Mouse (Mus musculus) urinary bladder, postnatal 10 days (tissue): Measurements from ENCODE around the gene Dennd4a.
A peak's percentile ranks its signal among the peaks of the same experiment; 100 is the strongest.
"Not testable (repeated sequence)": the region's sequence is repeated elsewhere in the genome, so short reads cannot be mapped to it uniquely, and the experiment has no call there.

ENCODE experiments used
- DNase-seq: peaks from one replicate; pipeline ENCODE4 v3.0.0; 2022; ENCODE audit warnings: low spot score

Gene Dennd4a

DNA sequence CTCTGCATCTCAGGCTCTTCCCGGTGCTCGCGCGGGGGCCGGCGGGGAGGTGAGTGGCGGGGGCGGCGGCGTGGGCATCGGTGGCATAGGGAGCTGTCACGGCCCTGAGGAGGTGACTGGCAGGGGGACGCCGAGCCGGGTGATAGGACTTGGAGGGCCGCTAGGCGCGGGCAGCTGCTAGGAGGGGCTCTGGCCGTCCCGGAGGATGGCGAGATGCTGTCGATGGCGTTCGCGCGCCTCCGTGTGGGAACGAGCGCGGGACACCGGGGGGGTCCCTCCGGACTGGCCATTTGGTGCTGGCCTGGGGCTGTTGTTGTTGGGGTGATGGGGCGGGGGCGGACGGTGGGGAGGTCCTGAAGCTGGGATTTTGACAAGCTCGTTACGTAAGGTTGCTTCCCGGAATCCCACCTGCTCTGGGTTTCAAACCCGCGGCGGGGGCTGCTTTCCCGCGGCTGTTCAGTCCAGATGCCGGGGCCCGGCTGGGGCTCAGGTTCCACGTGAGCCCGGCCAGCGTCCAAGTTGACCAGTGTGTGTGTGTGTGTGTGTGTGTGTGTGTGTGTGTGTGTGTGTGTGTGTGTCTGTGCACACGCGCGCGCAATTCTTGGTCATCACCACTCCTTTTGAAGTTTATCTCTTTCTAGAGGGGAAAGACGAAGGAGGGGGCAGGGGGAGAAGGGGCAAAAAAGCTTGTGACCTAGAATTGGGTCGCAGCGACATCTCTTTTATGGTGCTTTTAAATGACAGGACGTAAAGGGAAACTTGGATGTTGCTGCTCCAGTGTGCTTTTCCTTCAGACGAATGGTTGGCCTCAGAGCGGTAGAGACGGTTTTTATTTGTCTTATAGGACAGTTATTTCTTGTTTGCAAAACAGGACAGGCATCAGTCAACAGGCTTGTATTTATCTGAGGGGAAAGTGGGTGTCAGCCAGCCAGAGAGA is 666 bp downstream of the Dennd4a start:
- peak; percentile 11 for DNase-seq

DNA sequence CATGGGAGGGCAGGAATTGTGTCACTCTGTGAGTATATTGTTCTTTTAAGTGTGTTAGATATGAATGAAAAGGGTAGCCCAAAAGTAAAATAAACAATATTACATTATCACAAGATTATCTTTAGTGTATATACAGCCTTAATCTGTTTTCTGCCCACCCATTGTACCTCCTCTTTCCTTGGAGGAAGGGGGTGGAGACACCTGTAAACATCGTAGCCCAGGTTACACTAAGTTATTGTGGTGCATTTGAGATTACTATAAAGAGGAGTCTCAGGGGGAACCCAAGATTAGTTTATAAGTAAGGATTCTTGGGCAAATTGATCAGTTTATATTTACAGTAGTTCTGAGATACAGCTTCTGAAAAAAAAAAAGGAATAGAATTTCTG is 1.3 kb downstream of the Dennd4a start:
- no peak for DNase-seq

DNA sequence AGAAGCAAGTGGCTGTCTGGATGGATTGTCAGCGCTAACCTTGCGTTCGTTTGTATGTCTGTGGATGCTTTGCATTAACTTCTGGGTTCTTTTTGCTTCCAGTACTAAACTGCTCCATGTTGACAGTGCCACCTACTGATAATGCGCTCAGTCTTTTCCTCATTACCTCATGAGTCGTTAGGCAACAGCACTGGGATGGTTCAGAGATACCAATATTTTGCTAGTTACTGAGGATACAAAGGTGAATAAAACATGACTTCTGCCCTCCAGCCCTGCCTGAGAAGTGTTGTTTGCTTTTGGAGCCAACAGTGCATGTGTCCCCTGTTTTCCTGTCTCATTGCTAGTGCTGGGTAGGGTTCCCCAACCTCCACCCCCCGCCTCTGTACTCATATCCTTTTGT is 3.1 kb downstream of the Dennd4a start:
- no peak for DNase-seq

DNA sequence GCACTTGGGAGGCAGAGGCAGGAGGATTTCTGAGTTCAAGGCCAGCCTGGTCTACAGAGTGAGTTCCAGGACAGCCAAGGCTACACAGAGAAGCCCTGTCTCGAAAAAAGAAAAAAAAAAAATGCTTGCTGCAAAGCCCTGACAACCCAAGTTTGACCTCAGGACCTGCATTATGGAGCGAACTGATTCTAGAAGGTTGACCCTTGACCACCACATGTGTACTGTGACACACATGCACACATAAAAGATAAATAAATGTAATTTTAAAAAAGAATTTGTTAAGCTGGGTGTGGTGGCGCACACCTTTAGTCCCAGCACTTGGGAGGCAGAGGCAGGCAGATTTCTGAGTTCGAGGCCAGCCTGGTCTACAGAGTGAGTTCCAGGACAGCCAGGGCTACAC is 8.5 kb downstream of the Dennd4a start:
- DNase-seq: not testable (repeated sequence)

DNA sequence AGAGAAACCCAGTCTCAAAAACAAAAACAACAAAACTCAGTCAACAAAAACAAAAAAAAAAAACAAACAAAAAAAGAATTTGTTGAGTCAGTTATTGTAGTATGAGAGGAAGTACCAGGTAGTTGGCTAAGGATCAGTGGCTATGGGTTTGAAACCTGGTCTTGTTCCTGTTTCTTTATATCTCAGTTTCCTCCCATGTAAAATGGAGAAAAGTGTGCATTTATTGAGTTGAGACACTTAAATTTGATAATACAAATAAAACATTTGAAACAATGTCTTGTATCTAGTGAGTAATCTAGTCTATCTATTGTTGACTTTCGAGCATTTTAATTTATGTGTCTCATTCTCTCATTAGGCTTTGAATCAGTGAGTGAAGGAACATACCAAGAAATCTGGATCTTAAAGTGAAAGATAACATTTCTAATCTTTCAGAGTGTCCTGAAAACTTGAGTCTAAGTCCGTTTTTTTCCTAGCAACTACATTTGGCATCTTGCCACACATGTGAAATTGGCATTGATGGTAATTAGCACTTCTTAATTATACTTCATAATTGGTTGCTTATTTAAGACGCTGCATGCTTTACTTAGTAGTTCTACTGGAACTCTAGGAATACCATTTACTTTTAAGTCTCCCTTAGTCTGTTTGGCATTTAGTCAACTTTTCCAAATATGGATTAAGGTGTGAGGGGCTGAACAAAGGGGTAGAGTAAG is 9.1 kb downstream of the Dennd4a start:
- no peak for DNase-seq

DNA sequence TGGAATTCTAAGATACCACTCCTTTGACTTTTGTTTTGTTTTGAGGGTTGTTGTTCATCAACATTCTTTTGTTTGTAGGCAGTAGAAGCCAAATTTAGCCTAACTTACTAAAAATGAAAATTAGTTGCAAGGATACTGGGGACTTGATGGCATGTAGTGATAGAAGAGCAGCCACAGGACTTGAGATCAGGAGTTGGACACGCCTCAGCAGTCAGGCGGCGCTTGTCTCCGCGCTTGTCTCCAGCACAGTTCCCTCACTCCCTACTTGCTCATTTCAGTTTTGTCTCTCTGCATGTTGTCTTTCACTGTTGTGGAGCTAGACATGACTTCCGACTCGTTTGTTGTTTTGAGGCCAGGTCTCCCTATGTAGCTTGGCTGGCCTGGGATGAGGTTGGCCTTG is 11.1 kb downstream of the Dennd4a start:
- DNase-seq: no peak

DNA sequence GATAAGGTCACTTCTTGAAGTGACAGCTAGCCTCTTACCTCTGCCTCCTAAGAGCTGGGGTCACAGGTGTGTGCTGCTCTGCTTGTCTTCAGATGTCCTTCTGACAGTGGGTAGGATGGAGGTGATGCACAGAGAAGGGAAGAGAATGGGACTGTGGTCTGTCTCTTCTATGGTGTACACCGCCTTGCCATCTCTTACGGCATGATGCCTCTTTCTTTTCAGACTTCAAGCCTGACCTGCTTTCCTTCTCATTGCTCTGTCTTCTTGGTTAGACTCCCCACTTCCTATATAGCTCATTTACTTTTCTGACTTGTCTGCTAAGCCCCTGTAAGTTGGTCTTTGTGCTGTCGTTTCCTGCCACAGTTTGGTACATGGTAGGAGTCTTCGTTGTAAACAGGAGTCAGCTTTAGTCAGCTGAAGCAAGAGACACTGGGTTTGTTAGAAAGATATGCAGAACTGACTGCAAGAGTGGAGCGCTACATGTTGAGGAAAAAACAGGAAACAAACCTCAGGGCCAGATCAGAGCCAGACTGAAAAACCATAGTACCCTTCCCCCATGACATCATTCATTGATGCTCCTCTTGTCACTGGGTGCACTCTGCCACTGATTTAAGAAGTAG is 13.4 kb downstream of the Dennd4a start:
- no peak for DNase-seq

DNA sequence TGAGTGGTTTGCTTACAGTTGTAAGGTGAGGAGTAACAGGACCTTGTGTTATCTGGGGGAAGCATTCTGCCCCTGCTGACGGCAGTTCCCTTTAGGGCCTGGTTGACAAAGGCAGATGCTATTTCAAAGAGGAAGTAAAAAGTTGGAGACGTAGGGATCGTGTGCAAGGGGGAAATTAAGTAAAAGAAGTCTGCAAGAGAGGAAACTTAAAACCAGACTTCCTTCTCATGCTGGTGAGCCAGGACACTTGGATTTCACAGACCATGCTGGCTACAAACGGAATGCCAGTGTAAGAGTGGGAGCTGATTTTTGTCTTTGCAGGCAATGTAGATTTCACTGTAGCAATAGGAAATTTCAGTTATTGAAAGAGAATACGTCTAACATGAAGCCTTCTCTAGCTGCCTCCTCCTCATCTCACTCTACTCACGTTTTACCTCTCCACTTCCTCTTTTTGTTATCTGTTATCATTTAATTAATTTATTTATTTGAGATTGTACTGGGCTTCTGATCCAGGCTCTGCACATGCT is 19.0 kb downstream of the Dennd4a start:
- DNase-seq: no peak

DNA sequence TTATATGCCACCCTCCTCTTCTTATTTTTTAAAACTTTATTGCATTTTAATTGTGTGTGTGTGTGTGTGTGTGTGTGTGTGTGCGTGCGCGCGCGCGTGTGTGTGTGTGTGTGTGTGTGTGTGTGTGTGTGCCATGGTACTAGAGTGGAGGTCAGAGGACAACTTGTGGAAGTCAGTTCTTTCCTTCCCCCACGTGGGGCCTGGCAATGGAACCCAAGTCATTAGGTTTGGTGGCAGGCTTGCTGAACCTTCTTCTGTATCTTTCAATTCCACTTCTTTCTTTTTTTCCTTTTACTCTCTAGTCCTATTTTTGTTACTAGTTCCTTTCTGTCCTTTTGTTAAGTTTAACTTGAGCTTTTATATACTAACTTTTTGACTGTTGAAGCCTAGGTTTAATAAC is 19.5 kb downstream of the Dennd4a start:
- DNase-seq: no peak

DNA sequence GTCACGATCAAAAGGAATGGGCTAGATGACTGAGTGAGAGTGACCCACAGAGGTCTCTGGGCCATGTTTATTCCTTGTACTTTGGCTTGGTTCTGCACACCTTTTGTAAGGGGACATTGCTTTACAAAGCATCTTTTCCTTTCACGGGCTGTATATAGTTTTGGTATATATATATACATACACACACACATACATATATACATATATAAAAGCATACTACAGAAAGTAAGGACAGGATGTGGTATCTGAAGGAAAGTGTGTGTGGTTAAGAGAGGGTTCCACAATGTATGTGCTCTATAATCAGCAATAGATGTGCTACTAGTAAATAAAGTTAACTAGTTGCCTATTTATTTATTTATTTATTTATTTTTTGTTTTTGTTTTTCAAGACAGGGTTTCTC is 20.6 kb downstream of the Dennd4a start:
- DNase-seq: no peak

DNA sequence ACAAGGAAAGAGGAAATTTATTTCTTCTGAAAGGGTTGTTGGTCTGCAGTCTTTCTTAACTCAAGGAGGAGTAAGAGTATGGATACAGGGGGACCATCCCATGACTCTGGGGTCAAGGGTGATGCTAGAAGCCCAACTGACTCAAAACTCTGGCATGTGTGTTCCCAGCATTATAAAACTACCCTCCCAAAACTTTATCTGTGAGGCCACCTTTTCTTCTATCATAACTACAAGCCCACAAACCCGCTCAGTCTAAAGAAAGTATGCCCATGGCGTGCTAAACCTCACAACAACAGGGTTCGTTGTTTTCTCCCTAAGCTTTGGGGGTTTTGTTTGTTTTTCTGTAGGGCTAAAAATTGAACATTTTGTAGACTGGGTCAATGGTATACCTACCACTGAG is 23.3 kb downstream of the Dennd4a start:
- no peak for DNase-seq

DNA sequence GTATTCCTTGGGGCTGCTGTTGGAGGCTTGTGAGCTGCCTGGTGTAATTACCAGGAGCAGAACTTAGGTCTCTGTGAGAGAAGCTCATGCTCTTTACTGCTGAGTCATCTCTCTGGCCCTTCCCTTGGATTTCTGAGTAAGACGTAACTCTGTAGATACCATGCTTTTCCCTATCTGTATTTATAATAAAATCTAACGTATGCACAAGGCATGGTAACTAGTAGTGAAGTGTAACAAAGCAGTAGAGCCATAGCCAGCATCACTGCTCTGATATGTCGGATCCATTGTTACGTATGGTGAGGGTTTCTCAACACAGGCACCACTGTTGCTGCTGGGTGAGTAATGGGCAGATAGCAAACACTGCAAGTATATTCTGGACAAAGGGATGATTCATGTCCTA is 34.2 kb downstream of the Dennd4a start:
- no peak for DNase-seq

DNA sequence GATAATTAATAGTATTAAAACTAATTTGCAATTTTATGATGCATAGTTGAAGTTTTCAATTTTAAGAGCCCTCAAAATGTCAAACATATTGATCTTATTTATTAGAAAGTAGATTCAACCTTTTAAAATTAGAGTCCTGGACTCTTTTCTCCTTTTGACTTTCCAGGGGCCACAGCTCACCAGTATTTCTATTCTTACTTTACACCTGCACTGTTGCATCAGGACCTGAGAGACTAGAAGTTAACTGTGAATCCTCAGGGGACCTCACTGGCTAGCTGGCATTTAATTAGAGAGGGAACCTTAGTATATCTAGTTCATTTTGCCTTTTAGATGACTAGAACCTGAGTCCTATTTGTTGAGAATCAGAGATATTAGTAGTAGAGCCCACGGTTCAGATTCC is 38.4 kb downstream of the Dennd4a start:
- no peak for DNase-seq

DNA sequence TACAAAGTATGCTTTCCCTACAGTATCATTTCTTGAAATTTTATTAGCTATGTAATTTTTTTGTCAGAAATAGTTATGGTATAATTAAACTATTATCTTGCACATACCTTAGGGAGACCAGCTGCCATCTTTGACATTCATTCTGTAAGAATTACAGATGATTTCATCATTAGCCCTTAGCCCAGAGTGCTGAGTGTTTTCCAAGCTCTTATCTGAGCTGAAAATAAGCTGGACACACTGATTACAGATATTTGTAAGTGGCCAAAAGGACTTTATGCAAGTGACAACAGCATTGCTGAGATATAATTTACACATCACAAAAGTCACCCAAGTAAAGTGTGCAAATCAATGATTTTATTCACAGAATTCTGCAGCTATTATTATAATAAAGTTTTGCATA is 48.9 kb downstream of the Dennd4a start:
- DNase-seq: no peak

DNA sequence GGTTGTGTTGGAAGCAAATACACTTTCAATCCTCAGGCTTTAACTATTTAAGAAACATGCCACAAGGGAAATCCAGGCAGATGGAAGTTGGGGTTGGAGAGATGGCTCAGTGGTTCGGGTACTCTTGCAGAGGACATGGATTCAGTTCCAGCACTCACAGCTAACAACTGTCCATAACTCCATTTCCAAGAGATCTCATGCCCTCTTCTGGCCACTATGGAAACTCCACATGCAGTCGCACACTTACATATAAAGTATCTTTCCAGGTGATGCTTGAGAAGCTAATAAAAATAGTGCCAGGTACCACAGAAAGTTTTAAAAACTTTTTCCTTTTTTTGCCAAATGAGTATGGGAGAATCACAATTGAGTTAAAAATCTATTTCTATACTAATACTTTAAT is 51.5 kb downstream of the Dennd4a start:
- DNase-seq: no peak

DNA sequence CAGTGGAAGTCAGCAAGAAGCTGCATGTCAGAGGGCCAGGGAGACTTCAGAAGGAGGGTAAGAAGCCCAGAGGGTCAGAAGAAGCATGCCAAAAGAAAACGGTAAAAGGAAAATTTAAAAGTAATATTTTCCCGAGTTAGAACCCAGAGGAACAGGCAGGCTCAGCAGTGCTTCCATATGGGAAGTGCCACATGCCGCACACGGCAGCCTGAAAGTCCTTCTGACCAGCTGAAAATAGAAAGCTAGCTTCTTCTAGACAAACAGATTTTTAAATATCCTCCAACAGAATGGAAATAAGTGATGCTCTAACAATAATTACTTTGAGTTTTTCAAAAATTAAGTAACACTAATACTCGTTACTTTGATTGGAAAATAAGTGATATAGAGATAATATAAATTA is 74.9 kb downstream of the Dennd4a start:
- DNase-seq: no peak

DNA sequence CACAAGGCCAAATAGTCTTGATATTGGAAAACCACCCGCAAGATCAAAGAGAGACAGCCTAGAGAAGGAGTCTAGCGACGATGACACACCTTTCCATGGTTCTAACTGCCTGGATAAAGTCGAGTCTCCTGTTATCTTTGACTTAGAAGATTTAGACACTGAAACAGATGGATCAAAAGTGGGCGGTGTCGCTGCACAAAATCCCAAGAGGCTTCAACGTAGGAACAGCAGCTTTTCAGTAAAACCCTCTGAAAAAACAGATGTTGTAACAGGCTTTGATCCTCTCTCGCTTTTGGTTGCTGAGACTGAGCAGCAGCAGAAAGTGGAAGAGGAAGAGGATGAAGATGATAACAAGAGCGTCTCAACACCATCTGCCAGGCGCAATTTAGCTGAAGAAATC is 85.5 kb downstream of the Dennd4a start:
- DNase-seq: no peak

DNA sequence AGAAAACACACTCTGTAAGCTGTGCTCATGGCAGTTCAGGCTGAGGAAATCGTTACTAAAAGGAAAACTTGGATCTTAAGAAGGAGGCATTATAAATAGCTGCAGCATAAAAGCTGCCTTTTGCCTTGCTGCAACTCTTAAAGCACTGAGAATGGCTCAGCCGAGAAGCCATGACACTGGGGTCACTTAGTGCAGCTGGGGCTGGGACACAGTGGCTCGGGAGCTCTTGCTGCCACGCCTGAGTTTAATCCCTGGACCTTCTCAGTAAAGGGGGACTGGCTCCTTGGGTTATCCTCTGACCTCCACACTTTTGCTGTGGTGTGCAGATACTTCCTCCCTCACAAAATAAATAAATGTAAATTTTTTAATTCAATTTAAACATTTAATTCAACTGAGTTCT is 91.7 kb downstream of the Dennd4a start:
- DNase-seq: no peak

DNA sequence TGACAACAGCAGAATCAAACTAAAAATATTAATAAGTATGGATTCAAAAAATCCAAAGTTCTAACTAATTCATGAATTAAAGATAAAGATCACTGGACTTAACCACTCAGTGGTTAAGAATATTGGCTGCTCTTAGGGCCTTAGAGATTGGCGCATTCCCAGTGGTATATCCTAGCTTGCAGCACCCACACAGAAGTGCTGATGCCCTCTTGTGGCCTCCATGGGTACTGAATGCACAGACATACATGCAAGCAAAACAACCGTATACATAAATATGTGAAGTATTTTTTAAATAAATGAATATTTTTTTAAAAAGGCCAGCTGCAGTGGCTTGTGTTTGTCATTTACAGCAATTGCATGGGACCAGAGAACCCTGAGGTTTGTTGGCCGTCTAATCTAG is 92.2 kb downstream of the Dennd4a start:
- peak; percentile 39 for DNase-seq

DNA sequence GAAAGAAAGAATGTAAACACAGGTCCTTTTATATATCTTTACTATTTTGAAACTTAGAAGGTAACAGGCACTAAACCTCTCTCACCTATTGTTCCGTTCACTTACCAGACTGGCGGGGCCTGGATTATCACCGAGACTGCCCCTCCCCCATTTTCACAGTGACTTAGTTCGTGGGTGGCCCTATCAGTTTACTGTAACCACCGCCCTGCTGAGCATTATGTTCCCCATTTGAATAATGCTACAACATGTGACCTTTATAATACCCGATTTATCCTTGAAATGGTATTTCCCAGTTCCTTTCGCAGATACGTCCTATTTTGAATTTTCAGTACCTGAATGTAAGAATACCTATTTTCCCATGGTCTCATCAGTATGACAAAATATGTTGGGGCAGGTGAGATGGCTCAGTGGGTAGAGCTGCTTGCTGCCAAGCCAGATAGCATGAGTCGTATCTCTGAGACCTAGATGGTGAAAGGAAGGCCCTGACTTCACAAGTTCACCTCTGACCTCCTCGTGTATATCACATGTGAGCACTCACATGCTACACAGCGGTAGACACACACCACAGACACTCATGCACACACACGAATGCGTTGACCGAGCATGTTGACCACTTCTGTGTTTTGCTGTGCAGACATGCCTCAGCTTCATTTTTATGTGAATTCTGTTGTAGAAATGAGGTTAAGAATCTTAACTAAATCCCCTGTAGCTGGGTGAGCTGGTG is 93.9 kb downstream of the Dennd4a start:
- DNase-seq: no peak

DNA sequence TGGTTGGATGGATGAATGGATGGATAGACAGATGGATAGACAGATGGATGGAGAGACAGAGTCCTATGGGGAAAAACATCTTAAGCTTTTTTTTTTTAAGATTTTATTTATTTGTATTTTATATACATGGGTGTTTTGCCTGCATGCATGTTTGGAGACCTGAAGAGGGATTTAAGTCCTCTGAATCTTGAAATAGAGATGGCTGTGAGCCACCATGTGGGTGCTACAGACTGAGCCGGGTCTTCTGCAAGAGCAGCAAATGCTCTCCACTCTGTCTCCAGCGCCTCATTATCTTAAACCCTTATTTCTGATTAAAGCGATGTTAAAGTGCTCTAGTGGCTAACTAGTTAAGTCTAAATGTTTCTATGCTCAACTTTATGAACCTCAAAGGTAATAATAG is 96.3 kb downstream of the Dennd4a start:
- DNase-seq: no peak

DNA sequence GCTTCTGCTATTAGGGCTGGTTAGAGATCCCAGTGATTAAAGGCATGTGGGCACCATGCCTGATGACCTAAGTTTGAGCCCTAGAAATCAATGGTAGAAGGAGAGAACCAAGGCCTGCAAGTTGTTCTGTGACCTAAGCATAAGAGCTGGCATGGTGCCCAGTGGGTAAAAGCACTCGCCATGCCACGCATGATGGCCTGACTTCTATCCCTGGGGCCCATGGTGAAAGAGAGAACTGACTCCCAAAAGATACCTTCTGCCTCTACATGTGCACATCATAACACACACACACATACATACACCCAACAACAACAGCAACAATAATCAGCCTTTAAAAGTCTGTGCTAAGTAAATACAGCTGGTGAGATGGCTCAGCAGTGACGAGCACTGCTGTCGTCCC is 102.3 kb downstream of the Dennd4a start:
- DNase-seq: no peak
